Mouse (Mus musculus): ENCODE results near the gene Cacna2d4. TPM values are rescaled to one million over a fixed set of nuclear protein-coding genes. Genes with fewer than 3 reads are reported as not detected.

Gene Cacna2d4
- total RNA-seq, 1 experiment from 2014 or later, result 3.6 TPM

GRCm38 (mm10) chr6:119401545-119402304 lies 165.4 kb downstream of the Cacna2d4 start:
- ATAC-seq (ENCODE audit: extremely low read depth, insufficient number of reproducible peaks, low FRiP score, poor library complexity, severe bottlenecking), result no peak

Other genes with a start within 250 kb of the Cacna2d4 start
- 11.7 and 15.7 TPM in 2 replicates for gene Dcp1b, start 61.3 kb upstream of the Cacna2d4 start, total RNA-seq (2017)
- 0.12 TPM in 1 of 2 replicates, not detected in the other for gene Cacna1c, start 40.1 kb upstream of the Cacna2d4 start, total RNA-seq (2017)
- 0.35 TPM in 1 of 2 replicates, not detected in the other for gene Lrtm2, start 94.2 kb downstream of the Cacna2d4 start, total RNA-seq (2017)
- 117 and 122 TPM in 2 replicates for gene Adipor2, start 181.2 kb downstream of the Cacna2d4 start, total RNA-seq (2017)
- gene Fbxl14, start 243.1 kb downstream of the Cacna2d4 start, total RNA-seq (2017), result 58.9 and 63.7 TPM in 2 replicates